Mouse (Mus musculus): Measurements from ENCODE around the gene Dguok. TPM values are rescaled to one million over a fixed set of nuclear protein-coding genes. Genes with fewer than 3 reads are reported as not detected.

The Dguok gene
- polyA plus RNA-seq, 1 experiment from 2014 or later: 70.0 TPM

GRCm38 (mm10) chr6:83442639-83443038, 64.1 kb downstream of the Dguok start:
- ATAC-seq (replicated peaks; ENCODE audit: low FRiP score, low TSS enrichment, low read depth) (no peak), DNase-seq (ENCODE audit: low spot score) (no peak)
- no peaks in the 10 kb centered on the region for H3K27me3 ChIP-seq (replicated peaks; ENCODE audit: control insufficient read depth, insufficient read depth, low read length)
- peaks cover 41% of the 10 kb centered on the region for H3K36me3 ChIP-seq (ENCODE audit: control insufficient read depth, insufficient read depth, low read length)
- H3K4me3 ChIP-seq (ENCODE audit: low read depth, low read length): no peak overlapping the region
- WGBS: 54% methylated on average over 3 of the region's 3 CpGs
- no peak overlapping the region for H3K9ac ChIP-seq (ENCODE audit: low read length)
- peaks cover 70% of the 10 kb centered on the region for H3K4me1 ChIP-seq (replicated peaks; ENCODE audit: control insufficient read depth, insufficient read depth, low read length)
- peak overlapping the region; percentile 56; the same call in 1 of the 2 replicates for H3K4me2 ChIP-seq (ENCODE audit: low read length)
- peak overlapping the region; percentile 91; the same call in 1 of the 2 replicates for H3K27ac ChIP-seq (ENCODE audit: low read depth)
- no peaks in the 10 kb centered on the region for H3K9me3 ChIP-seq (ENCODE audit: control insufficient read depth, low read length)

GRCm38 (mm10) chr6:83441259-83442061, 65.3 kb downstream of the Dguok start:
- no peaks in the 10 kb centered on the region for H3K27me3 ChIP-seq (replicated peaks; ENCODE audit: control insufficient read depth, insufficient read depth, low read length)
- peak overlapping the region; percentile 91 for H3K27ac ChIP-seq (ENCODE audit: low read depth)
- ATAC-seq (replicated peaks; ENCODE audit: low FRiP score, low TSS enrichment, low read depth) (peak; percentile 91), DNase-seq (ENCODE audit: low spot score) (peak; percentile 91)
- H3K4me2 ChIP-seq (ENCODE audit: low read length): peak overlapping the region; percentile 56
- H3K9ac ChIP-seq (ENCODE audit: low read length): peak overlapping the region; percentile 69
- peak overlapping the region; percentile 52 for H3K4me3 ChIP-seq (ENCODE audit: low read depth, low read length)
- peaks cover 63% of the 10 kb centered on the region for H3K4me1 ChIP-seq (replicated peaks; ENCODE audit: control insufficient read depth, insufficient read depth, low read length)
- under 1% methylated on average over 44 of the region's 48 CpGs for WGBS
- no peaks in the 10 kb centered on the region for H3K9me3 ChIP-seq (ENCODE audit: control insufficient read depth, low read length)
- peaks cover 31% of the 10 kb centered on the region for H3K36me3 ChIP-seq (ENCODE audit: control insufficient read depth, insufficient read depth, low read length)

- H3K4me1 ChIP-seq (replicated peaks; ENCODE audit: control insufficient read depth, insufficient read depth, low read length): peaks cover 61% of the 10 kb centered on the region
- ATAC-seq (replicated peaks; ENCODE audit: low FRiP score, low TSS enrichment, low read depth) (peak; percentile 34), DNase-seq (ENCODE audit: low spot score) (peak; percentile 83)
- H3K27ac ChIP-seq (ENCODE audit: low read depth): peak overlapping the region; percentile 91
- peak overlapping the region; percentile 69 for H3K9ac ChIP-seq (ENCODE audit: low read length)
- peak overlapping the region; percentile 56 for H3K4me2 ChIP-seq (ENCODE audit: low read length)
- peaks cover 30% of the 10 kb centered on the region for H3K36me3 ChIP-seq (ENCODE audit: control insufficient read depth, insufficient read depth, low read length)
- H3K27me3 ChIP-seq (replicated peaks; ENCODE audit: control insufficient read depth, insufficient read depth, low read length): no peaks in the 10 kb centered on the region
- peak overlapping the region; percentile 52 for H3K4me3 ChIP-seq (ENCODE audit: low read depth, low read length)
- no peaks in the 10 kb centered on the region for H3K9me3 ChIP-seq (ENCODE audit: control insufficient read depth, low read length)
- WGBS: 6% methylated on average over 26 of the region's 26 CpGs
These were observed 66.1 kb downstream of the Dguok start for GRCm38 (mm10) chr6:83440510-83441258.

- Histone ChIP-seq H3K9me3 (ENCODE audit: control insufficient read depth, low read length) (no peaks in the 10 kb centered on the region), H3K4me1 (replicated peaks; ENCODE audit: control insufficient read depth, insufficient read depth, low read length) (peaks cover 58% of the 10 kb centered on the region), H3K27me3 (replicated peaks; ENCODE audit: control insufficient read depth, insufficient read depth, low read length) (no peaks in the 10 kb centered on the region), H3K4me2 (ENCODE audit: low read length) (peak overlapping the region; percentile 56), H3K9ac (ENCODE audit: low read length) (peak overlapping the region; percentile 6; the same call in 1 of the 2 replicates), H3K27ac (ENCODE audit: low read depth) (no peak overlapping the region), H3K36me3 (ENCODE audit: control insufficient read depth, insufficient read depth, low read length) (peaks cover 28% of the 10 kb centered on the region), H3K4me3 (ENCODE audit: low read depth, low read length) (peak overlapping the region; percentile 52)
- no peak for ATAC-seq (replicated peaks; ENCODE audit: low FRiP score, low TSS enrichment, low read depth)
- no peak for DNase-seq (ENCODE audit: low spot score)
- 40% methylated on average over 3 of the region's 3 CpGs for WGBS
These were observed 66.6 kb downstream of the Dguok start for GRCm38 (mm10) chr6:83440197-83440509.

- no peaks in the 10 kb centered on the region for H3K9me3 ChIP-seq (ENCODE audit: control insufficient read depth, low read length)
- no peak overlapping the region for H3K27ac ChIP-seq (ENCODE audit: low read depth)
- no peaks in the 10 kb centered on the region for H3K27me3 ChIP-seq (replicated peaks; ENCODE audit: control insufficient read depth, insufficient read depth, low read length)
- H3K4me1 ChIP-seq (replicated peaks; ENCODE audit: control insufficient read depth, insufficient read depth, low read length): peaks cover 54% of the 10 kb centered on the region
- 72% methylated on average over 5 of the region's 5 CpGs for WGBS
- peak overlapping the region; percentile 6; the same call in 1 of the 2 replicates for H3K9ac ChIP-seq (ENCODE audit: low read length)
- no peak for DNase-seq (ENCODE audit: low spot score)
- no peak for ATAC-seq (replicated peaks; ENCODE audit: low FRiP score, low TSS enrichment, low read depth)
- H3K36me3 ChIP-seq (ENCODE audit: control insufficient read depth, insufficient read depth, low read length): peaks cover 25% of the 10 kb centered on the region
- peak overlapping the region; percentile 52; the same call in 1 of the 2 replicates for H3K4me3 ChIP-seq (ENCODE audit: low read depth, low read length)
- H3K4me2 ChIP-seq (ENCODE audit: low read length): peak overlapping the region; percentile 56
These were observed 67.0 kb downstream of the Dguok start for GRCm38 (mm10) chr6:83439781-83440180.

GRCm38 (mm10) chr6:83439119-83439767, 67.5 kb downstream of the Dguok start:
- Histone ChIP-seq H3K27me3 (replicated peaks; ENCODE audit: control insufficient read depth, insufficient read depth, low read length) (no peaks in the 10 kb centered on the region), H3K4me1 (replicated peaks; ENCODE audit: control insufficient read depth, insufficient read depth, low read length) (peaks cover 49% of the 10 kb centered on the region), H3K9me3 (ENCODE audit: control insufficient read depth, low read length) (no peaks in the 10 kb centered on the region), H3K36me3 (ENCODE audit: control insufficient read depth, insufficient read depth, low read length) (peaks cover 30% of the 10 kb centered on the region), H3K4me3 (ENCODE audit: low read depth, low read length) (no peak overlapping the region), H3K27ac (ENCODE audit: low read depth) (no peak overlapping the region), H3K4me2 (ENCODE audit: low read length) (peak overlapping the region; percentile 56; the same call in 1 of the 2 replicates), H3K9ac (ENCODE audit: low read length) (no peak overlapping the region)
- ATAC-seq (replicated peaks; ENCODE audit: low FRiP score, low TSS enrichment, low read depth) (no peak), DNase-seq (ENCODE audit: low spot score) (no peak)
- WGBS: 87% methylated on average over 13 of the region's 13 CpGs

GRCm38 (mm10) chr6:83438584-83438983, 68.2 kb downstream of the Dguok start:
- no peak for DNase-seq (ENCODE audit: low spot score)
- no peak overlapping the region for H3K9ac ChIP-seq (ENCODE audit: low read length)
- H3K4me3 ChIP-seq (ENCODE audit: low read depth, low read length): no peak overlapping the region
- no peaks in the 10 kb centered on the region for H3K9me3 ChIP-seq (ENCODE audit: control insufficient read depth, low read length)
- no peak overlapping the region for H3K27ac ChIP-seq (ENCODE audit: low read depth)
- no peaks in the 10 kb centered on the region for H3K27me3 ChIP-seq (replicated peaks; ENCODE audit: control insufficient read depth, insufficient read depth, low read length)
- no peak overlapping the region for H3K4me2 ChIP-seq (ENCODE audit: low read length)
- peaks cover 47% of the 10 kb centered on the region for H3K4me1 ChIP-seq (replicated peaks; ENCODE audit: control insufficient read depth, insufficient read depth, low read length)
- peaks cover 33% of the 10 kb centered on the region for H3K36me3 ChIP-seq (ENCODE audit: control insufficient read depth, insufficient read depth, low read length)
- ATAC-seq (replicated peaks; ENCODE audit: low FRiP score, low TSS enrichment, low read depth): no peak
- WGBS: 79% methylated on average over 3 of the region's 3 CpGs

GRCm38 (mm10) chr6:83437802-83438201, 69.0 kb downstream of the Dguok start:
- Histone ChIP-seq H3K27ac (ENCODE audit: low read depth) (no peak overlapping the region), H3K4me3 (ENCODE audit: low read depth, low read length) (no peak overlapping the region), H3K27me3 (replicated peaks; ENCODE audit: control insufficient read depth, insufficient read depth, low read length) (no peaks in the 10 kb centered on the region), H3K9ac (ENCODE audit: low read length) (no peak overlapping the region), H3K4me1 (replicated peaks; ENCODE audit: control insufficient read depth, insufficient read depth, low read length) (peaks cover 42% of the 10 kb centered on the region), H3K9me3 (ENCODE audit: control insufficient read depth, low read length) (no peaks in the 10 kb centered on the region), H3K4me2 (ENCODE audit: low read length) (no peak overlapping the region), H3K36me3 (ENCODE audit: control insufficient read depth, insufficient read depth, low read length) (peaks cover 35% of the 10 kb centered on the region)
- DNase-seq (ENCODE audit: low spot score) (no peak), ATAC-seq (replicated peaks; ENCODE audit: low FRiP score, low TSS enrichment, low read depth) (no peak)
- WGBS: 61% methylated on average over 3 of the region's 3 CpGs
